Mouse (Mus musculus) lung, postnatal 0 days (tissue): ENCODE measurements around the gene Bckdk. TPM values are rescaled to one million over a fixed set of nuclear protein-coding genes. Genes with fewer than 3 reads are reported as not detected.
A peak's percentile ranks its signal among the peaks of the same experiment; 100 is the strongest.
"Not testable (repeated sequence)": the region's sequence is repeated elsewhere in the genome, so short reads cannot be mapped to it uniquely, and the experiment has no call there.

Experiments
- ATAC-seq: fragments of 200-750 bp; cut with Nextera tagmentation; 2 replicates; pipeline ENCODE4 v1.8.0; 2017; ENCODE audit warnings: moderate library complexity
- DNase-seq: peaks from one replicate; pipeline ENCODE4 v3.0.0-alpha.2; 2016; ENCODE audit warnings: low spot score
- H3K27ac ChIP-seq: fragments of 300-500 bp; sonication (generic); 2 replicates; pipeline ENCODE4 v1.5.1; 2014; ENCODE audit warnings: antibody characterized with exemption, mild to moderate bottlenecking, low read length, mixed read lengths
- H3K27me3 ChIP-seq: fragments of 300-500 bp; sonication (generic); replicated peaks from 2 replicates; pipeline ENCODE4 v1.6.1; 2014; ENCODE audit warnings: low read length, mixed read lengths; ENCODE audit not compliant: insufficient read depth
- H3K36me3 ChIP-seq: fragments of 300-500 bp; sonication (generic); 2 replicates; pipeline ENCODE4 v1.6.1; 2014; ENCODE audit warnings: low read length, mixed read lengths; ENCODE audit not compliant: insufficient read depth
- H3K4me1 ChIP-seq: fragments of 300-500 bp; sonication (generic); 2 replicates; pipeline ENCODE4 v1.6.1; 2014; ENCODE audit warnings: antibody characterized with exemption, low read depth, low read length, mixed read lengths; ENCODE audit not compliant: insufficient read depth
- H3K4me2 ChIP-seq: fragments of 300-500 bp; sonication (generic); replicated peaks from 2 replicates; pipeline ENCODE4 v1.6.1; 2014; ENCODE audit warnings: low read depth, mild to moderate bottlenecking, low read length, moderate library complexity, mixed read lengths
- H3K4me3 ChIP-seq: fragments of 300-500 bp; sonication (generic); 2 replicates; pipeline ENCODE4 v1.5.1; 2014; ENCODE audit warnings: low read depth, low read length
- H3K9ac ChIP-seq: fragments of 300-500 bp; sonication (generic); replicated peaks from 2 replicates; pipeline ENCODE4 v1.6.1; 2014; ENCODE audit warnings: low read depth, mild to moderate bottlenecking
- H3K9me3 ChIP-seq: fragments of 300-500 bp; sonication (generic); 2 replicates; pipeline ENCODE4 v1.6.1; 2016; ENCODE audit warnings: low read length, mixed read lengths
- CTCF ChIP-seq: IDR thresholded peaks from 2 replicates; pipeline ENCODE4 v1.5.1; 2016; ENCODE audit warnings: antibody characterized with exemption, mild to moderate bottlenecking
- EP300 ChIP-seq: IDR thresholded peaks from 2 replicates; pipeline ENCODE4 v1.6.1; 2016; ENCODE audit warnings: antibody characterized with exemption, mild to moderate bottlenecking, control low read depth
- WGBS: fragments of 180-500 bp; shearing (Covaris S2); extraction: QIAGEN DNeasy Blood & Tissue Kit; methylation state at CpG from one replicate; pipeline ENCODE4 v1.1.7; 2014; 5-methylcytosine and 5-hydroxymethylcytosine counted together
- polyA plus RNA-seq: library from polyadenylated mRNA; unstranded; fragments of >200 nt; fragmentation: Nextera tagmentation; extraction: Ambion mirVana; gene quantifications from 2 replicates; pipeline ENCODE4 v1.2.1, GENCODE M21; 2015

Bckdk gene
- polyA plus RNA-seq, 1 experiment from 2014 or later = 81.2 TPM

DNA sequence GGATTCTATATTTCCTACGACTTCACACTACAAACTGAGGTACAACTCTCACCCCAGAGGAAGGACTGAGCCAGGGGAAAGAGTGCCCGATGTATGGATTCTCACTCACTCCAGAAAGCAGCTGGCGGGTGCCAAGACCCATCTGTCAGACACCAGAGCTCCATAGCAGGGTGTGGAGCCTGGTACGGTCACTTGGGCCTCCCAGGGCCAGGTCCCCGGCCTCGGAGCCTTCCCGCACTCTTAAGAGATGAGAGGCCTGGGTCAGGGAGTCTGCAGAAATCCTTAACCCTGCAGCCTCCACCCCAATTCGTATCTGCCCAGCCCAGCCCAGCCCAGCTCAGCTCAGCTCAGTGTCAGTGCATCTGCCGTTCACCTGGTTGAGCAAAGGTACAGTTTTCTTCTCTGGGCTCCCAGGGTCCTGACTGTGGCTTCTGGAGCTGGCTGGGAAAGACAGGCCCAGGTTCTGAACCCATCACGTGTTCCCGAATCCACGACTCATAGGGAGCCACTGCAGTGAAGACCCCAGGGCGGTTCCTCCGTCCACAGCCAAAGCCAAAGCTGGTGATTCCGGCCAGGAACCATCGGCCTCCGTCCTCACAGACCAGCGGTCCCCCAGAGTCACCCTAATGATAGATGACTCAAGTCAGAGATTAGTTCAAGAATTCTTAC lies 32.5 kb downstream of the Bckdk start:
- peak overlapping the region; percentile 71; the same call in 1 of the 2 replicates for H3K27ac ChIP-seq
- peak overlapping the region; percentile 64 for H3K4me3 ChIP-seq
- H3K9me3 ChIP-seq = no peaks in the 10 kb centered on the region
- WGBS = 55% methylated on average over 18 of the region's 18 CpGs
- H3K4me2 ChIP-seq = peak overlapping the region; percentile 99
- no peaks in the 10 kb centered on the region for H3K36me3 ChIP-seq
- ATAC-seq = no peak
- TF ChIP-seq CTCF = no peak
- no peak for TF ChIP-seq EP300
- H3K9ac ChIP-seq = peak overlapping the region; percentile 51
- no peaks in the 10 kb centered on the region for H3K27me3 ChIP-seq
- H3K4me1 ChIP-seq = peaks cover 6% of the 10 kb centered on the region; the same call in 1 of the 2 replicates
- no peak for DNase-seq

DNA sequence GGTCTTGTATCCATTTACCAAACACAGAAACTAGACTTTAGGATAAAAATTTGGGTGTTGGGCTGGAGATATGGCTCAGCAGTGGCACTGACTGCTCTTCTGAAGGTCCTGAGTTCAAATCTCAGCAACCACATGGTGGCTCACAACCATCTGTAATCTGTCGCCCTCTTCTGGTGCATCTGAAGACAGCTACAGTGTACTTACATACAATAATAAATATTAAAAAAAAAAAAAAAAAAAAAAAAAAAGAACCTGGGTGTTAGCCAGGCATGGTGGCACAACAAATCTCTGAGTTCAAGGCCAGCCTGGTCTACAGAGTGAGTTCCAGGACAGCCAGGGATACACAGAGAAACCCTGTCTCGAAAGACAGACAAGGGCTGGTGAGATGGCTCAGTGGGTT lies 38.2 kb downstream of the Bckdk start:
- not testable (repeated sequence) for ATAC-seq, DNase-seq, H3K4me2 ChIP-seq, H3K27me3 ChIP-seq, H3K4me3 ChIP-seq, H3K27ac ChIP-seq, H3K36me3 ChIP-seq, H3K4me1 ChIP-seq, H3K9me3 ChIP-seq, H3K9ac ChIP-seq
- TF ChIP-seq CTCF = peak; percentile 30
- WGBS = 40% methylated on average over 2 of the region's 2 CpGs

DNA sequence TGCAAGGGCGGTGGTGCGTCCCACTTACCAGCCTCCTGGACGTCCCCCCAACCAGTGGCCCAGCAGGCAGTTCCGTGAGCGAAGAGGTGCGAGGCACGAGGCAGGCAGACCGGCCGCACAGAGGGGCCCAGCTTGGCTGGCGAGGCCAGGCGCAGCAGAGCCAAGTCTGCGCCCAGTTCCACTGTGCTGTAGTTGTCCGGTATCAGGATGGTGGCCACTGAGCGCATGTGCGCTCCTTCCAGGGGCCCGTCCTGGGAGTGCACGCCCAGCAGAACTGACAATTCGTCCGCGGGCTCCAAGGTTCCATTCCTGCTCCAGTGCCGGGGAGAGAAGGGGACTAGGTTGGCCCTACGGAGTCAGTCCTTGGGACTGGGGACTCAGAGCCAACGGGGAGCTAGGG lies 40.7 kb downstream of the Bckdk start:
- Histone ChIP-seq H3K4me3 (no peak overlapping the region), H3K27ac (no peak overlapping the region), H3K4me2 (0 out of 2 replicates have a peak overlapping the region, but pooled peaks have one; percentile 29), H3K9me3 (no peaks in the 10 kb centered on the region), H3K27me3 (peaks cover 7% of the 10 kb centered on the region; the same call in 1 of the 2 replicates), H3K36me3 (no peaks in the 10 kb centered on the region), H3K9ac (no peak overlapping the region), H3K4me1 (no peaks in the 10 kb centered on the region)
- 13% methylated on average over 23 of the region's 23 CpGs for WGBS
- ATAC-seq (peak; percentile 37), DNase-seq (no peak)
- TF ChIP-seq EP300 = no peak
- 0 out of 2 replicates have a peak, but pooled peaks have one; percentile 3 for TF ChIP-seq CTCF

DNA sequence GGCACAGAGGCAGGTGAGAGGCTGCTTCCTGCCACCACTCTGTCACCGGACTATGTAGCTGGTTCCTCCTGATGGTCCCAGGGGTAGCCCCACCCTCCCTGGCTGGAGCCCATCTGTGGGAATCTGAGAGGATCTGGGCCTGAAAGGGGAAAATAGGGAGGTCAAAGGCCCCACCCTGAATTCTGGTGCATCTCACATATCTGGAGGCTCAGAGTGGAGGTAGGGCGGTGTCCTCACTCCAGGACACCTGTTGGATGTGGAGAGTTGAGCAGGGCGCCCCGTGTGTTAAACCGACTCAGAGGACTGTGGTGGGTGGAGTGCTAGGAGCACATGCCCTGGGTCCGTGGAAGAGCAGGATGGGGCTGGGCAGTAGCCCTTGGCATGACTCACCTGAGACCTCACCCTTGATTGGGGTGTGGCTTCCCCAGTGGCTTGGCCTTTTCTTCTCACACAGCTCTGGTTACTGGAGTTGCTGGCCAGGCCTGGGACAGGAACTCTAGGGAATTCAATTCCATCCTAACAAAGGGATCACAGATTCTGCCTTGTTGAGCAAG lies 42.7 kb downstream of the Bckdk start, which contains the start of gene Prss36:
TSS of gene Prss36 (minus strand) at position 256 of the 554 bp plus-strand sequence.
- ATAC-seq (peak; percentile 56), DNase-seq (no peak)
- Histone ChIP-seq H3K4me2 (no peak within 1 kb of the TSS), H3K27me3 (peaks cover 7% of the 10 kb centered on the region; the same call in 1 of the 2 replicates), H3K4me3 (no peak within 1 kb of the TSS), H3K4me1 (no peaks in the 10 kb centered on the region), H3K27ac (no peak within 1 kb of the TSS), H3K36me3 (no peaks in the 10 kb centered on the region), H3K9me3 (no peaks in the 10 kb centered on the region), H3K9ac (no peak within 1 kb of the TSS)
- TF ChIP-seq CTCF = no peak
- no peak for TF ChIP-seq EP300
- WGBS = 56% methylated on average over 6 of the region's 6 CpGs

DNA sequence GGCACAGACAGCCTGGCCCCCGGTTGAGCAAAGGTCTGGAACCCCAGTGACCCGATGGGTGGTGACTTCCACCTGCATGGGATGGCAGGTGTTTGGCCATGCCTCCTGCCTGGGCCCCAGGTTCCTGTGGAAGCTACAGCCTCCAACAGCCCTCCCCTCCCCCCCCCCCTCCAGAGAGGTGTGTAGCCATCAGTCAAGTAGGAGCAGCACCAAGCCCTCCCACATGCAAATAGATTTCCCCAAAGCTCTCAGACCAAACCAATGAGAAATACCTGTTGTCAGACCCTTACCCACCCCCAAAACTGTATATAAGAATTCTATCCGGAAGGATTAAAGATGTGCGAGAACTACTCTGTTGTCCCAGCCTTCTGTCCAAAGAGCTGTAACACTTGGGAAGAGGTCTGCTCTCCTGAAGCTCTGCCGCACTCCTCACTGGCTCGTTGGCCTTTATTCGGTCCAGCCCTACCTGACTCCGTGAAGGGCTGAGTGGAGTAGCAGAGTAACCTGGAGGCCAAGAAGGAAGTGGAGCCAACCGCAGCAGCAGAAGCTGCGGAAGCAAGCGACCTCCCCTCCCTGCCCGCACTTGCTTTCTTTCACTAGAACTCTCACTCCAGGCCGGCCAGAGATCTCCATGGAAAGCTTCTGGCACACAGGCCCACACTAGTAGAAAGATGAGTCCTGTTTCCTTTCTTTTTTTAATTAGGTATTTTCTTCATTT lies 49.1 kb downstream of the Bckdk start:
- no peak for ATAC-seq
- TF ChIP-seq EP300 = no peak
- no peak for TF ChIP-seq CTCF
- Histone ChIP-seq H3K36me3 (no peaks in the 10 kb centered on the region), H3K4me3 (no peak overlapping the region), H3K4me1 (no peaks in the 10 kb centered on the region), H3K4me2 (no peak overlapping the region), H3K27ac (no peak overlapping the region), H3K27me3 (no peaks in the 10 kb centered on the region), H3K9ac (no peak overlapping the region), H3K9me3 (no peaks in the 10 kb centered on the region)
- 43% methylated on average over 13 of the region's 13 CpGs for WGBS
- DNase-seq = no peak

DNA sequence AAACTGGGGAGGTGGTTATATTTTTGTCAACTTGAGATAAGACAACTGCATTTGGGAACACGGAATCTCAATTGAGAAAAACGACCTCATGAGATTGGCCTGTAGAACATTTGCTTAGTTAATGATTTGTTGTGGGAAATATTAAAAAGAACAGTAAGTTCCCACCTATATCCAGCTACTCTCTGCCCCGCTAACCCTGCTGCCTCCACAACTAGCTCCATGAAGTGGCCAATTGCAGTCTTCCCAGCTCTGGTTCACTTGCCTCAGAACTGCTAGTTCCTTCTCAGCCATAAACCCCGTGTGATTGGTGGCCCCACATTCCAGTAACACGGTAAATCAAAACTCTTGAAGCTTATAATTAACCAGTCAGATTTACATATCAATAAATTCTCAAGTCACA lies 55.5 kb downstream of the Bckdk start:
- H3K36me3 ChIP-seq = no peaks in the 10 kb centered on the region
- no peaks in the 10 kb centered on the region for H3K9me3 ChIP-seq
- no peak overlapping the region for H3K9ac ChIP-seq
- no peak overlapping the region for H3K27ac ChIP-seq
- ATAC-seq = no peak
- H3K4me1 ChIP-seq = no peaks in the 10 kb centered on the region
- 49% methylated on average over 5 of the region's 5 CpGs for WGBS
- DNase-seq = no peak
- H3K27me3 ChIP-seq = no peaks in the 10 kb centered on the region
- TF ChIP-seq EP300 (no peak), CTCF (no peak)
- no peak overlapping the region for H3K4me2 ChIP-seq
- H3K4me3 ChIP-seq = no peak overlapping the region

Other genes with a start within 250 kb of the Bckdk start
- gene Bcl7c, start 195.1 kb upstream of the Bckdk start, polyA plus RNA-seq = 34.1 TPM in 2 replicates
- gene Ctf1, start 191.3 kb upstream of the Bckdk start, polyA plus RNA-seq = 9.9 and 10.4 TPM in 2 replicates
- gene Ctf2, start 171.9 kb upstream of the Bckdk start, polyA plus RNA-seq = 0.07 and 0.08 TPM in 2 replicates
- gene Fbxl19, start 159.5 kb upstream of the Bckdk start, polyA plus RNA-seq = 1.6 TPM in 2 replicates
- 38.5 and 42.8 TPM in 2 replicates for gene Orai3, start 134.3 kb upstream of the Bckdk start, polyA plus RNA-seq
- gene Setd1a, start 127.4 kb upstream of the Bckdk start, polyA plus RNA-seq = 10.5 and 11.0 TPM in 2 replicates
- not detected in 2 replicates for gene Gm49388, start 118.5 kb upstream of the Bckdk start, polyA plus RNA-seq
- 52.8 and 55.8 TPM in 2 replicates for gene Hsd3b7, start 103.5 kb upstream of the Bckdk start, polyA plus RNA-seq
- 41.3 and 49.2 TPM in 2 replicates for gene Stx4a, start 79.8 kb upstream of the Bckdk start, polyA plus RNA-seq
- 0.74 and 0.94 TPM in 2 replicates for gene Stx1b, start 79.5 kb upstream of the Bckdk start, polyA plus RNA-seq
- 6.3 and 6.8 TPM in 2 replicates for gene Zfp646, start 27.9 kb upstream of the Bckdk start, polyA plus RNA-seq
- gene Zfp668, start 27.3 kb upstream of the Bckdk start, polyA plus RNA-seq = 9.4 and 10.0 TPM in 2 replicates
- gene Prss53, start 13.1 kb upstream of the Bckdk start, polyA plus RNA-seq = 0.56 and 0.76 TPM in 2 replicates
- not detected in 2 replicates for gene Gm21974, start 8.6 kb upstream of the Bckdk start, polyA plus RNA-seq
- gene Vkorc1, start 8.5 kb upstream of the Bckdk start, polyA plus RNA-seq = 134 TPM in 2 replicates
- gene Kat8, start 8.4 kb downstream of the Bckdk start, polyA plus RNA-seq = 21.1 TPM in 2 replicates
- gene Prss8, start 26.0 kb downstream of the Bckdk start, polyA plus RNA-seq = 141 and 152 TPM in 2 replicates
- gene Prss36, start 42.6 kb downstream of the Bckdk start, polyA plus RNA-seq = 9.2 and 10.0 TPM in 2 replicates
- 139 and 147 TPM in 2 replicates for gene Fus, start 63.4 kb downstream of the Bckdk start, polyA plus RNA-seq
- gene Pycard, start 89.8 kb downstream of the Bckdk start, polyA plus RNA-seq = 33.7 and 35.3 TPM in 2 replicates
- gene Trim72, start 99.9 kb downstream of the Bckdk start, polyA plus RNA-seq = 0.14 and 0.19 TPM in 2 replicates
- gene Itgam, start 158.6 kb downstream of the Bckdk start, polyA plus RNA-seq = 2.2 and 2.3 TPM in 2 replicates
- gene Gm49368, start 158.6 kb downstream of the Bckdk start, polyA plus RNA-seq = 0.32 TPM in 1 of 2 replicates, not detected in the other
- gene Itgax, start 225.5 kb downstream of the Bckdk start, polyA plus RNA-seq = 1.6 and 1.7 TPM in 2 replicates